Mouse (Mus musculus) midbrain, postnatal 0 days (tissue): ENCODE data around the gene Apba3. TPM values are rescaled to one million over a fixed set of nuclear protein-coding genes. Genes with fewer than 3 reads are reported as not detected.
A peak's percentile ranks its signal among the peaks of the same experiment; 100 is the strongest.

ENCODE experiments used
- ATAC-seq: fragments of 200-750 bp; cut with Nextera tagmentation; 2 replicates; pipeline ENCODE4 v1.8.0; 2017; ENCODE audit warnings: moderate number of reproducible peaks, mild to moderate bottlenecking, moderate TSS enrichment, moderate library complexity; ENCODE audit not compliant: low FRiP score
- DNase-seq: peaks from one replicate; pipeline ENCODE4 v3.0.0-alpha.2; 2015; ENCODE audit warnings: low spot score
- H3K27ac ChIP-seq: fragments of 300-500 bp; sonication (generic); 2 replicates; pipeline ENCODE4 v1.5.1; 2014; ENCODE audit warnings: low read depth, mild to moderate bottlenecking, low read length, mixed read lengths
- H3K27me3 ChIP-seq: fragments of 300-500 bp; sonication (generic); 2 replicates; pipeline ENCODE4 v1.6.1; 2014; ENCODE audit warnings: low read length, control low read depth, mixed read lengths; ENCODE audit not compliant: insufficient read depth
- H3K36me3 ChIP-seq: fragments of 300-500 bp; sonication (generic); 2 replicates; pipeline ENCODE4 v1.6.1; 2014; ENCODE audit warnings: low read length, control low read depth, mixed read lengths; ENCODE audit not compliant: insufficient read depth
- H3K4me1 ChIP-seq: fragments of 300-500 bp; sonication (generic); 2 replicates; pipeline ENCODE4 v1.6.1; 2014; ENCODE audit warnings: mild to moderate bottlenecking, control low read depth, antibody characterized with exemption, low read length, mixed read lengths; ENCODE audit not compliant: insufficient read depth
- H3K4me2 ChIP-seq: fragments of 300-500 bp; sonication (generic); 2 replicates; pipeline ENCODE4 v1.6.1; 2014; ENCODE audit warnings: low read depth, mild to moderate bottlenecking, low read length, mixed read lengths; ENCODE audit not compliant: poor library complexity, severe bottlenecking
- H3K4me3 ChIP-seq: fragments of 300-500 bp; sonication (generic); 2 replicates; pipeline ENCODE4 v1.5.1; 2014; ENCODE audit warnings: low read depth, mild to moderate bottlenecking, low read length, moderate library complexity
- H3K9ac ChIP-seq: fragments of 300-500 bp; sonication (generic); replicated peaks from 2 replicates; pipeline ENCODE4 v1.6.1; 2014; ENCODE audit warnings: mild to moderate bottlenecking, low read length, moderate library complexity, mixed read lengths; ENCODE audit not compliant: poor library complexity, severe bottlenecking
- H3K9me3 ChIP-seq: fragments of 300-500 bp; sonication (generic); 2 replicates; pipeline ENCODE4 v1.6.1; 2016; ENCODE audit warnings: low read length, control low read depth
- CTCF ChIP-seq: IDR thresholded peaks from 2 replicates; pipeline ENCODE4 v1.5.1; 2016; ENCODE audit warnings: antibody characterized with exemption, mild to moderate bottlenecking
- WGBS: fragments of 180-500 bp; shearing (Covaris S2); extraction: QIAGEN DNeasy Blood & Tissue Kit; methylation state at CpG from one replicate; pipeline ENCODE4 v1.1.7; 2014; 5-methylcytosine and 5-hydroxymethylcytosine counted together
- polyA plus RNA-seq: library from polyadenylated mRNA; unstranded; fragments of >200 nt; fragmentation: Nextera tagmentation; extraction: Ambion mirVana; gene quantifications from 2 replicates; pipeline ENCODE4 v1.2.1, GENCODE M21; 2015
- total RNA-seq: library from RNA; depleted of rRNA; stranded (reverse); fragments of >200 nt; gene quantifications from 2 replicates; pipeline ENCODE4 v1.2.3, GENCODE M21; 2014

The Apba3 gene
- total and polyA plus RNA-seq, 2 experiments from 2014 or later = 25.2 to 64.8 TPM

- Histone ChIP-seq H3K27ac (no peak overlapping the region), H3K4me1 (0 out of 2 replicates have a peak, but pooled peaks cover 2% of the 10 kb centered on the region), H3K4me3 (no peak overlapping the region), H3K9me3 (no peaks in the 10 kb centered on the region), H3K27me3 (no peaks in the 10 kb centered on the region), H3K36me3 (peaks cover 83% of the 10 kb centered on the region), H3K9ac (no peak overlapping the region), H3K4me2 (no peak overlapping the region)
- 81% methylated on average over 7 of the region's 7 CpGs for WGBS
- ATAC-seq = no peak
- TF ChIP-seq CTCF = no peak
- DNase-seq = no peak
Observed at GRCm38 (mm10) chr10:81314201-81314600, 47.4 kb downstream of the Apba3 start.

GRCm38 (mm10) chr10:81315587-81315986 is 48.8 kb downstream of the Apba3 start:
- ATAC-seq (no peak), DNase-seq (no peak)
- H3K4me1 ChIP-seq = 0 out of 2 replicates have a peak, but pooled peaks cover 3% of the 10 kb centered on the region
- TF ChIP-seq CTCF = no peak
- H3K9ac ChIP-seq = no peak overlapping the region
- H3K36me3 ChIP-seq = peaks cover 69% of the 10 kb centered on the region
- no peaks in the 10 kb centered on the region for H3K9me3 ChIP-seq
- no peak overlapping the region for H3K27ac ChIP-seq
- H3K4me3 ChIP-seq = no peak overlapping the region
- H3K4me2 ChIP-seq = no peak overlapping the region
- no peaks in the 10 kb centered on the region for H3K27me3 ChIP-seq
- 93% methylated on average over 16 of the region's 16 CpGs for WGBS

GRCm38 (mm10) chr10:81316338-81317060 is 49.7 kb downstream of the Apba3 start:
- ATAC-seq = no peak
- Histone ChIP-seq H3K9me3 (no peaks in the 10 kb centered on the region), H3K4me2 (peak overlapping the region; percentile 4; the same call in 1 of the 2 replicates), H3K36me3 (peaks cover 60% of the 10 kb centered on the region), H3K4me1 (0 out of 2 replicates have a peak, but pooled peaks cover 3% of the 10 kb centered on the region), H3K27me3 (no peaks in the 10 kb centered on the region), H3K4me3 (no peak overlapping the region), H3K9ac (no peak overlapping the region), H3K27ac (no peak overlapping the region)
- no peak for DNase-seq
- 42% methylated on average over 16 of the region's 16 CpGs for WGBS
- TF ChIP-seq CTCF = peak; percentile 62

- TF ChIP-seq CTCF = no peak
- Histone ChIP-seq H3K27me3 (no peaks in the 10 kb centered on the region), H3K4me3 (no peak overlapping the region), H3K4me1 (0 out of 2 replicates have a peak, but pooled peaks cover 3% of the 10 kb centered on the region), H3K9ac (no peak overlapping the region), H3K36me3 (peaks cover 53% of the 10 kb centered on the region), H3K9me3 (no peaks in the 10 kb centered on the region), H3K4me2 (peak overlapping the region; percentile 4; the same call in 1 of the 2 replicates), H3K27ac (no peak overlapping the region)
- 23% methylated on average over 19 of the region's 20 CpGs for WGBS
- no peak for ATAC-seq
- DNase-seq = no peak
Observed at GRCm38 (mm10) chr10:81317273-81317672, 50.5 kb downstream of the Apba3 start.

GRCm38 (mm10) chr10:81318589-81319329 is 52.0 kb downstream of the Apba3 start:
- Histone ChIP-seq H3K27me3 (no peaks in the 10 kb centered on the region), H3K36me3 (peaks cover 52% of the 10 kb centered on the region), H3K9ac (0 out of 2 replicates have a peak overlapping the region, but pooled peaks have one; percentile 34), H3K4me1 (0 out of 2 replicates have a peak, but pooled peaks cover 3% of the 10 kb centered on the region), H3K9me3 (no peaks in the 10 kb centered on the region), H3K27ac (0 out of 2 replicates have a peak overlapping the region, but pooled peaks have one; percentile 88), H3K4me3 (no peak overlapping the region), H3K4me2 (no peak overlapping the region)
- DNase-seq = no peak
- TF ChIP-seq CTCF = no peak
- 91% methylated on average over 13 of the region's 13 CpGs for WGBS
- ATAC-seq = no peak
